Mouse (Mus musculus) brain, adult 2 months (tissue): ENCODE measurements around the gene Iqcf1.
A peak's percentile ranks its signal among the peaks of the same experiment; 100 is the strongest.

Experiments used
- DNase-seq: peaks from one replicate; pipeline ENCODE4 v3.0.0; 2011; ENCODE audit warnings: low read depth, low spot score

The Iqcf1 gene

GRCm38 (mm10) chr9:106464751-106465541, 34.8 kb upstream of the Iqcf1 start:
- DNase-seq: peak; percentile 95

- peak; percentile 96 for DNase-seq
These were observed 34.1 kb upstream of the Iqcf1 start, which contains the start of gene Gpr62 for GRCm38 (mm10) chr9:106465571-106466200. Gene Gpr62, minus strand, starts transcription at chr9:106465938.

GRCm38 (mm10) chr9:106466721-106467120, 33.0 kb upstream of the Iqcf1 start:
- DNase-seq: no peak

- no peak for DNase-seq
These were observed 32.0 kb upstream of the Iqcf1 start for GRCm38 (mm10) chr9:106467746-106468145.

GRCm38 (mm10) chr9:106469317-106469716, 30.4 kb upstream of the Iqcf1 start:
- DNase-seq: no peak

GRCm38 (mm10) chr9:106469776-106470175, 30.0 kb upstream of the Iqcf1 start:
- DNase-seq: no peak

GRCm38 (mm10) chr9:106470991-106471750, 28.6 kb upstream of the Iqcf1 start:
- no peak for DNase-seq

- DNase-seq: peak; percentile 60
These were observed 27.9 kb upstream of the Iqcf1 start for GRCm38 (mm10) chr9:106471892-106472291.

- no peak for DNase-seq
These were observed 27.4 kb upstream of the Iqcf1 start for GRCm38 (mm10) chr9:106472321-106472720.

- no peak for DNase-seq
These were observed 26.6 kb upstream of the Iqcf1 start for GRCm38 (mm10) chr9:106473081-106473752.

GRCm38 (mm10) chr9:106473753-106474105, 26.0 kb upstream of the Iqcf1 start:
- no peak for DNase-seq

- DNase-seq: peak; percentile 89
These were observed 25.3 kb upstream of the Iqcf1 start for GRCm38 (mm10) chr9:106474456-106474855.

- no peak for DNase-seq
These were observed 24.7 kb upstream of the Iqcf1 start for GRCm38 (mm10) chr9:106475046-106475445.

- DNase-seq: no peak
These were observed 24.1 kb upstream of the Iqcf1 start, which contains the start of gene Rrp9 for GRCm38 (mm10) chr9:106475663-106476001. Gene Rrp9, plus strand, starts transcription at chr9:106475963.

GRCm38 (mm10) chr9:106476002-106476923, 23.5 kb upstream of the Iqcf1 start:
- DNase-seq: peak; percentile 77

- DNase-seq: peak; percentile 100
These were observed 22.8 kb upstream of the Iqcf1 start, which contains the start of gene Parp3 for GRCm38 (mm10) chr9:106476924-106477484. Gene Parp3, minus strand, starts transcription at chr9:106476949.

- no peak for DNase-seq
These were observed 22.1 kb upstream of the Iqcf1 start for GRCm38 (mm10) chr9:106477649-106478048.

- DNase-seq: no peak
These were observed 21.7 kb upstream of the Iqcf1 start for GRCm38 (mm10) chr9:106478101-106478500.

- no peak for DNase-seq
These were observed 19.2 kb upstream of the Iqcf1 start for GRCm38 (mm10) chr9:106480541-106480940.

GRCm38 (mm10) chr9:106481075-106481474, 18.7 kb upstream of the Iqcf1 start:
- no peak for DNase-seq
